Mouse (Mus musculus) embryonic facial prominence, embryonic 14.5 days (tissue): ENCODE measurements around the gene Evc2. TPM values are rescaled to one million over a fixed set of nuclear protein-coding genes. Genes with fewer than 3 reads are reported as not detected.
A peak's percentile ranks its signal among the peaks of the same experiment; 100 is the strongest.

Experiments used
- ATAC-seq: fragments of 200-750 bp; cut with Nextera tagmentation; 2 replicates; pipeline ENCODE4 v1.8.0; 2017; ENCODE audit warnings: low read depth, moderate number of reproducible peaks, moderate TSS enrichment
- DNase-seq: peaks from one replicate; pipeline ENCODE4 v3.0.0-alpha.2; 2015; ENCODE audit warnings: low spot score
- H3K27ac ChIP-seq: fragments of 300-500 bp; sonication (generic); replicated peaks from 2 replicates; pipeline ENCODE4 v1.5.1; 2014; ENCODE audit warnings: low read depth, mild to moderate bottlenecking, low read length, moderate library complexity
- H3K27me3 ChIP-seq: fragments of 300-500 bp; sonication (generic); replicated peaks from 2 replicates; pipeline ENCODE4 v1.6.1; 2014; ENCODE audit warnings: low read length; ENCODE audit not compliant: control insufficient read depth, insufficient read depth
- H3K36me3 ChIP-seq: fragments of 300-500 bp; sonication (generic); 2 replicates; pipeline ENCODE4 v1.6.1; 2014; ENCODE audit warnings: low read length, mixed read lengths; ENCODE audit not compliant: control insufficient read depth, insufficient read depth
- H3K4me1 ChIP-seq: fragments of 300-500 bp; sonication (generic); 2 replicates; pipeline ENCODE4 v1.6.1; 2014; ENCODE audit warnings: antibody characterized with exemption, low read length; ENCODE audit not compliant: control insufficient read depth, insufficient read depth
- H3K4me2 ChIP-seq: fragments of 300-500 bp; sonication (generic); 2 replicates; pipeline ENCODE4 v1.6.1; 2014; ENCODE audit warnings: low read depth, mild to moderate bottlenecking, low read length, moderate library complexity, mixed read lengths
- H3K4me3 ChIP-seq: fragments of 300-500 bp; sonication (generic); 2 replicates; pipeline ENCODE4 v1.5.1; 2014; ENCODE audit warnings: low read depth, mild to moderate bottlenecking, low read length
- H3K9ac ChIP-seq: fragments of 300-500 bp; sonication (generic); 2 replicates; pipeline ENCODE4 v1.6.1; 2014; ENCODE audit warnings: low read depth, mild to moderate bottlenecking, low read length, moderate library complexity, mixed read lengths
- H3K9me3 ChIP-seq: fragments of 300-500 bp; sonication (generic); 2 replicates; pipeline ENCODE4 v1.6.1; 2016; ENCODE audit warnings: low read length; ENCODE audit not compliant: control insufficient read depth
- WGBS: fragments of 180-500 bp; shearing (Covaris S2); extraction: QIAGEN DNeasy Blood & Tissue Kit; methylation state at CpG from one replicate; pipeline ENCODE4 v1.1.7; 2014; 5-methylcytosine and 5-hydroxymethylcytosine counted together
- polyA plus RNA-seq: library from polyadenylated mRNA; unstranded; fragments of >200 nt; fragmentation: Nextera tagmentation; extraction: Ambion mirVana; gene quantifications from 2 replicates; pipeline ENCODE4 v1.2.1, GENCODE M21; 2014

Evc2 gene
- polyA plus RNA-seq, 1 experiment from 2014 or later = 19.4 TPM

DNA sequence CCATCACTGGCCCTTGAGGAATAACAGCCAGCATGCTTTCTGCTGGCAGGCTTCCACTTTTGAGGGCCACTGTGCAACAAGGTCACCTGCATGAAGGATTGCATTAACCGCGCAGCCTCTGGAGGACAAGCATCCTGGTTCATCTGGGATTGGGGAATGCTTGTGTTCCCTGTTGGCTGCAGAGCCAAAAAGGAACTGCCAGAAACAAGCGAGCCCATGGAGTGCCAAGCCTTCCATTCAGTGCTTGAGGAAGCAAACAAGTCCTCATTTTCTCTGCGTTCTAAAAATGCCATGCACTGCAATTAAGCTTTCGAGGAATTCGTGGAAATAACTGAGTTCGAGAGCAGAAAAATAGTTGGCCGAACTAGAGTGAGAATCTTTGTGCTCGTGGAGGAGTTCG is 127.2 kb downstream of the Evc2 start:
- Histone ChIP-seq H3K4me2 (no peak overlapping the region), H3K4me3 (no peak overlapping the region), H3K9me3 (no peaks in the 10 kb centered on the region), H3K27me3 (no peaks in the 10 kb centered on the region), H3K36me3 (no peaks in the 10 kb centered on the region), H3K27ac (no peak overlapping the region), H3K9ac (no peak overlapping the region), H3K4me1 (no peaks in the 10 kb centered on the region)
- WGBS = 89% methylated on average over 10 of the region's 10 CpGs
- ATAC-seq (no peak), DNase-seq (peak; percentile 12)

DNA sequence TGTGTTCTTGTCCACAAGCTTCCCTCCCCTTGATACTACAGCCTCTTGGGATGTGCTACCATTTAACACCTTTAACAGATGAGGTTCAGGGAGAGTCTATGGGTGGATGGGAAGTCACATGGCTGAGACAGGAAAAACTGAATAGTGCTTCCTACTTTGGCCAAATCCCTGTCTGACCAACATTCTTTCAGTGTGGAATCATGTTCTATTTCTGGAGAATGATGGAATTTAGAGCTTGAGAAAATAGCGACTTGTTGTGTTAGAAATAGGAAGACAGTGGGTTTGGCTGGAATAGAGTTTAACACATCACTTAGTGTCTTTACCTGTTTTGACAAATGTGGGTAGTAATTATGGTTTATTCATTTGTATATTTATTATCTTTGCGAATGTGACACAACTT is 129.3 kb downstream of the Evc2 start:
- Histone ChIP-seq H3K4me1 (no peaks in the 10 kb centered on the region), H3K27ac (no peak overlapping the region), H3K4me2 (no peak overlapping the region), H3K9ac (no peak overlapping the region), H3K4me3 (no peak overlapping the region), H3K27me3 (no peaks in the 10 kb centered on the region), H3K9me3 (no peaks in the 10 kb centered on the region), H3K36me3 (no peaks in the 10 kb centered on the region)
- no peak for DNase-seq
- no peak for ATAC-seq
- 86% methylated on average over 2 of the region's 2 CpGs for WGBS

DNA sequence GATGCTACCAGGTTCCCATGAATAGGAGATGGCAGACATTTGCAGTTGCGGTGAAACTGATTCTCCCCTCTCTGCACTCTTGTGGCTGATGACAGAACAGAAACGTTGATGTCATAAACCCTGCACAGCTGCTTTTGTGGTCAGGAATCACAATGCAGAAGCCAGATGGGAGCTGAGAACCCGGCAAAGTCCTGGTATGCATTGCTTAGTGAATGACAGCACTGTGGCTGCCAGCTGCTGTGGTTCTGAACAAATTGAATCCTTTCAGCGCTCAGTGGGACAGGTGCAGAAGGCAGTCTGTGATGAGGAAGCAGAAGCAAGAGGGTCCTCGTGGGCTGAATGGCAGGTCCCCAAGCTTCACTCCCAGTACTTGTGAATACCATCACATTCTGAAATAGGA is 130.7 kb downstream of the Evc2 start:
- no peaks in the 10 kb centered on the region for H3K4me1 ChIP-seq
- no peak overlapping the region for H3K9ac ChIP-seq
- WGBS = 57% methylated on average over 5 of the region's 5 CpGs
- no peaks in the 10 kb centered on the region for H3K27me3 ChIP-seq
- H3K27ac ChIP-seq = no peak overlapping the region
- no peak for ATAC-seq
- peak; percentile 38 for DNase-seq
- no peak overlapping the region for H3K4me2 ChIP-seq
- no peak overlapping the region for H3K4me3 ChIP-seq
- H3K36me3 ChIP-seq = no peaks in the 10 kb centered on the region
- H3K9me3 ChIP-seq = no peaks in the 10 kb centered on the region

DNA sequence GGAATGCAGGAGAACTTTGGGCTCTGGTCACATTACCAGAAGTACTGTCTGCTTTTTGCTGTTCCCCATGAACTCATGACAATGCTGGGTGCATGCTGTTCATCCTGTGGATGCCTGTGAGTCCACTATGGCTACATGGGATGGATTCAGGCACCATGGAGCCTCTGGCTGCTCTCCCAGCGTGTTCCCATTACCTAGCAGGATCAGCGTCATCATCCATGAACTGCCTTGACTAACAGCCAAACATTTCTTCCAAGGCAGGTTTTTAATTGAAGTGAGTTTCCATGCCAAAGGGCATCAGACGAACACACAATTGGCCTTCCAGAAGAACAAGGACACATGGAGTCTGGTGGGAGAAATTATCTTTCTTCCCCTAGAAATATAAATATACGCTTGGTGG is 133.3 kb downstream of the Evc2 start:
- no peak overlapping the region for H3K9ac ChIP-seq
- H3K27ac ChIP-seq = no peak overlapping the region
- ATAC-seq (no peak), DNase-seq (no peak)
- no peaks in the 10 kb centered on the region for H3K9me3 ChIP-seq
- H3K27me3 ChIP-seq = no peaks in the 10 kb centered on the region
- no peak overlapping the region for H3K4me2 ChIP-seq
- WGBS = 81% methylated on average over 4 of the region's 4 CpGs
- no peaks in the 10 kb centered on the region for H3K36me3 ChIP-seq
- H3K4me3 ChIP-seq = no peak overlapping the region
- no peaks in the 10 kb centered on the region for H3K4me1 ChIP-seq

DNA sequence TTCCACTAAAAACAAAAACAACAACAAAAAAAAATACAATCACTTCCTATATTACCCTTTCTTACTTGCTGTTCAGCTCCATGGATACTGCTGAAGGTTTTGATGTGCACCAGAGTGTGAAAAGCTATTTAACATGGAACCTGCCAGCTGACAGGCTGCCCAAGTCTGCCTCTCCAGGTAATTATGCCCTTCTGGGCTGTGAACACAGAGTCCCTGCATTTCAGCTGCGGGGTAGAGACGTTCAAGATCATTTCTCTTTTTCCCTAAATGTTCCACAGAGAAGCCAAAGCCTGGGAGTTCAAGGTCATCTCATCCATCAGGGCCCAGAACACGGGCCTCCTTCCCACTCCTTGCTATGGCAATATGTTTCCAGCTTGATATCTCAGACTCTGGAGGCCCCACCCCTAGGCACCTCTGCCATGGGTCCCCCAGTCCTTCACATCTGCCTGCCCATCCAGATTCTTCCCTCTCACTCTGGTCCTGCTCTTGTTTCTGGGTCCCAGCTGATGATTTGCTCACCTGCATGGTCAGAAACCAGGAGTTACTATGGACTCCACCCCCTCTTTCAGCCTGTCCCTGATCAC is 133.8 kb downstream of the Evc2 start:
- 66% methylated on average over 3 of the region's 3 CpGs for WGBS
- H3K4me3 ChIP-seq = no peak overlapping the region
- H3K36me3 ChIP-seq = no peaks in the 10 kb centered on the region
- H3K4me2 ChIP-seq = no peak overlapping the region
- H3K27me3 ChIP-seq = no peaks in the 10 kb centered on the region
- ATAC-seq (no peak), DNase-seq (no peak)
- no peaks in the 10 kb centered on the region for H3K9me3 ChIP-seq
- H3K9ac ChIP-seq = no peak overlapping the region
- H3K27ac ChIP-seq = no peak overlapping the region
- H3K4me1 ChIP-seq = no peaks in the 10 kb centered on the region

Other genes starting within 250 kb of the Evc2 start
- 32.1 and 35.6 TPM in 2 replicates for gene Crmp1, start 96.6 kb upstream of the Evc2 start, polyA plus RNA-seq
- 17.9 and 18.3 TPM in 2 replicates for gene Evc, start 1.6 kb upstream of the Evc2 start, polyA plus RNA-seq